Mouse (Mus musculus) E14TG2a.4 (cell line): ENCODE results near the gene Tmem132e.

Source experiments
- CTCF ChIP-seq: conservative IDR thresholded peaks from 2 replicates; pipeline ENCODE4 v1.5.1; 2014; ENCODE audit warnings: low read length
- NANOG ChIP-seq: IDR thresholded peaks from 2 replicates; pipeline ENCODE4 v1.6.1; 2014; ENCODE audit warnings: borderline replicate concordance, low read length, mixed read lengths
- POU5F1 ChIP-seq: IDR thresholded peaks from 2 replicates; pipeline ENCODE4 v1.6.1; 2014; ENCODE audit warnings: low read length, borderline replicate concordance

DNA sequence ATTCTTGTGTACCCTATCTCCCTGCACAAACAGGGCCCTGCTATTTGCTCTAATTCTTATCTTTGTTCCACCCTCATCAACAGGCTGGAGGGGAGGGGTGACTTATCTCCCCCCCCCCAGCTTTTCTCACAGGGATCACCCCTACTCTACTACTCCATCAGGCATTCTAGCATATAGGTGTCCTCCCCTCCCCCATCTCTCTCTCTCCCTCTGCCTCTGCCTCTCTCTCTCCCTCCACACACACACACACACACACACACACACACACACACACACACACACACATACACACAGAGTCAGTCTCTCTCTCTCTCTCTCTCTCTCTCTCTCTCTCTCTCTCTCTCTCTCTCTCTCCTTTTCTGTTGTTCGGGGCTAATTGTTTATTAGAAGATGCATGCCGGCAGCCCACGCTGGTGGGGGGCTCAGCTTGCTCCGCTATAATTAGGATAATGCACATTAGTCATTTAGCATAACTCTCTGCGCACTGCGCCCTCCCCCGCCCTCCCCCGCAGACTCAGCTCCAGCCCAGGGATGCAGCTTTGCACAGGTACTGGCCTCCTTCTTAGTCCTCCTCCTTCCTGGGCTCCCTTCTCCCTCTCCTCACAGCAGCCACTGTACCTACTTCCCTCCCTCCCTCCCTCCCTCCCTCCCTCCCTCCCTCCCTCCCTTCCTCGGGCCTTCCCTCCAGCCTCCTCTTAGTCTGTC lies 29.8 kb downstream of the Tmem132e start:
- no peak for TF ChIP-seq CTCF
- no peak for TF ChIP-seq NANOG
- TF ChIP-seq POU5F1: no peak
